Mouse (Mus musculus): Measurements from ENCODE around the gene Itgam.
A peak's percentile ranks its signal among the peaks of the same experiment; 100 is the strongest.

Gene Itgam

GRCm38 (mm10) chr7:128058576-128058975 is 3.9 kb upstream of the Itgam start:
- no peak for DNase-seq

GRCm38 (mm10) chr7:128059091-128059490 is 3.3 kb upstream of the Itgam start:
- DNase-seq = no peak

- no peak for DNase-seq
Observed at GRCm38 (mm10) chr7:128063211-128063781, 856 bp downstream of the Itgam start.

- DNase-seq = no peak
Observed at GRCm38 (mm10) chr7:128065547-128065946, 3.1 kb downstream of the Itgam start.

- DNase-seq = peak; percentile 18
Observed at GRCm38 (mm10) chr7:128067847-128068246, 5.4 kb downstream of the Itgam start.

- DNase-seq = no peak
Observed at GRCm38 (mm10) chr7:128069844-128070243, 7.4 kb downstream of the Itgam start.

- DNase-seq = no peak
Observed at GRCm38 (mm10) chr7:128071816-128072215, 9.4 kb downstream of the Itgam start.

GRCm38 (mm10) chr7:128080012-128080411 is 17.6 kb downstream of the Itgam start:
- no peak for DNase-seq

GRCm38 (mm10) chr7:128089141-128089540 is 26.7 kb downstream of the Itgam start:
- no peak for DNase-seq

GRCm38 (mm10) chr7:128098135-128098534 is 35.7 kb downstream of the Itgam start:
- DNase-seq = no peak

GRCm38 (mm10) chr7:128100742-128101357 is 38.4 kb downstream of the Itgam start:
- no peak for DNase-seq

GRCm38 (mm10) chr7:128105246-128105645 is 42.8 kb downstream of the Itgam start:
- peak; percentile 49 for DNase-seq

- no peak for DNase-seq
Observed at GRCm38 (mm10) chr7:128107462-128107861, 45.0 kb downstream of the Itgam start.

- DNase-seq = no peak
Observed at GRCm38 (mm10) chr7:128110314-128110713, 47.9 kb downstream of the Itgam start.

- no peak for DNase-seq
Observed at GRCm38 (mm10) chr7:128112131-128112530, 49.7 kb downstream of the Itgam start.

- no peak for DNase-seq
Observed at GRCm38 (mm10) chr7:128114371-128115105, 52.1 kb downstream of the Itgam start.

GRCm38 (mm10) chr7:128115211-128115958 is 52.9 kb downstream of the Itgam start:
- DNase-seq = no peak

- no peak for DNase-seq
Observed at GRCm38 (mm10) chr7:128116396-128116795, 54.0 kb downstream of the Itgam start.

GRCm38 (mm10) chr7:128119726-128120490 is 57.5 kb downstream of the Itgam start:
- DNase-seq = no peak

- no peak for DNase-seq
Observed at GRCm38 (mm10) chr7:128128741-128129720, 66.6 kb downstream of the Itgam start, which contains the start of gene Itgax. Gene Itgax, plus strand, starts transcription at chr7:128129547.

- no peak for DNase-seq
Observed at GRCm38 (mm10) chr7:128132148-128132547, 69.7 kb downstream of the Itgam start.
